ENCODE assay signal across 11 mouse cellular contexts in the genomic region with DNA sequence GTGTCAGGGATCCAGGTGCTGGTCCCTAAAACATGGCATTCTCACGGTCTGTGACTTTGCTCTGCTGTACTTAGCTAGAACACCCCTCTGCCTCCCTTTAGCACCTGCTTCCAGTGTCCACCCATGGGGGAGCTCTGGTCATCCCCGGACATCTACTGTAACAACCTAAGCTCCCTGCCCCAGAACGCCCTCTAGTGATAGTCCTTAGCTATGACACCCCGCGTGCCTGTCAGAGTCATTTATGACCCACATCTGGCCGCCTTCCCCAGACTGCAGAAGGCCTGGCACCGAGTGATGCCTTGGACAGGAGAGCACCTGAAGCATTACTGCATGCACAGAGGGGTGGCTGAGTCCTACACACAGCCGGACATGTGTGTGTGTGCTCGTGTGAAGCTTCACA. TPM values are rescaled to one million over a fixed set of nuclear protein-coding genes. Genes with fewer than 3 reads are reported as not detected.
DNase-seq lines count a peak whose midpoint lies in the region; ATAC-seq and TF ChIP-seq lines count a peak whose summit lies in the region.
"Had no signal": no experiment of that assay in that cellular context is flagged by ENCODE, and none has a peak within 500 bp of the region (broad histone marks: within the 10 kb centered on the region; RNA-seq: fewer than 3 reads in every experiment).

No protein-coding gene starts in this region.

- no peak overlapping the region for H3K4me3 ChIP-seq in liver, postnatal 0 days (ENCODE audit: low read depth, low read length)
- no peak overlapping the region for H3K4me3 ChIP-seq in myocyte
- H3K4me3 ChIP-seq in heart, embryonic 12.5 days, result no peak overlapping the region
- H3K4me3 ChIP-seq: embryonic facial prominence, embryonic 12.5 days; heart, embryonic 10.5 days had no signal

- H3K4me1 ChIP-seq in liver, postnatal 0 days (ENCODE audit: insufficient read depth), result peaks cover 4% of the 10 kb centered on the region; the same call in 1 of the 2 replicates
- peaks cover 14% of the 10 kb centered on the region for H3K4me1 ChIP-seq in heart, embryonic 12.5 days (replicated peaks)

- intact Hi-C loops in left cerebral cortex, postnatal 36 days (cut with DNase I), result no loop called here

- H3K9ac ChIP-seq in liver, postnatal 0 days (replicated peaks), result no peak overlapping the region
- H3K9ac ChIP-seq in heart, embryonic 12.5 days, result no peak overlapping the region
- H3K9ac ChIP-seq: embryonic facial prominence, embryonic 12.5 days had no signal

- H3K27me3 ChIP-seq in liver, postnatal 0 days (ENCODE audit: insufficient read depth, low read length), result no peaks in the 10 kb centered on the region
- no peaks in the 10 kb centered on the region for H3K27me3 ChIP-seq in myocyte (ENCODE audit: control insufficient read depth, insufficient read depth, insufficient read length)
- H3K27me3 ChIP-seq in heart, embryonic 12.5 days (replicated peaks), result 0 out of 2 replicates have a peak, but pooled peaks cover 4% of the 10 kb centered on the region
- H3K27me3 ChIP-seq: embryonic facial prominence, embryonic 12.5 days; Patski had no signal

- no peak overlapping the region for H3K27ac ChIP-seq in liver, postnatal 0 days (ENCODE audit: low read depth)
- no peak overlapping the region for H3K27ac ChIP-seq in heart, embryonic 12.5 days (ENCODE audit: poor library complexity, severe bottlenecking)
- H3K27ac ChIP-seq: embryonic facial prominence, embryonic 12.5 days; heart, embryonic 10.5 days had no signal

- H3K4me2 ChIP-seq in liver, postnatal 0 days (ENCODE audit: low read depth, low read length), result no peak overlapping the region
- peak overlapping the region; percentile 18 for H3K4me2 ChIP-seq in myocyte (ENCODE audit: low read depth)
- H3K4me2 ChIP-seq in heart, embryonic 12.5 days, result no peak overlapping the region
- H3K4me2 ChIP-seq: embryonic facial prominence, embryonic 12.5 days had no signal

- WGBS in liver, postnatal 0 days (ENCODE audit: insufficient replicate concordance), result 49% methylated on average over 9 of the region's 9 CpGs
- 57% methylated on average over 9 of the region's 9 CpGs for WGBS in heart, embryonic 12.5 days

- H3ac ChIP-seq in myocyte (ENCODE audit: control insufficient read depth, insufficient read length), result no peak overlapping the region

- peak; percentile 50 for TF ChIP-seq CTCF in liver, postnatal 0 days (IDR thresholded peaks at IDR 0.05; ENCODE audit: low read depth)

- no peaks in the 10 kb centered on the region for H3K9me3 ChIP-seq in liver, postnatal 0 days (ENCODE audit: low read length)
- no peaks in the 10 kb centered on the region for H3K9me3 ChIP-seq in heart, embryonic 12.5 days (replicated peaks)
- H3K9me3 ChIP-seq: embryonic facial prominence, embryonic 12.5 days; heart, embryonic 10.5 days had no signal

- DNase-seq in cerebellum, adult 9-10 months, result peak; percentile 1
- no peak for DNase-seq in cerebellum, adult 11-12 months
- peak; percentile 28 for DNase-seq in liver, postnatal 0 days
- DNase-seq in liver (no peak), adipocyte (ENCODE audit: low spot score) (peak; percentile 34)
- no peak for DNase-seq in left cerebral cortex, postnatal 36 days (ENCODE audit: low spot score in 2 of 2)

- H3K36me3 ChIP-seq in liver, postnatal 0 days (replicated peaks; ENCODE audit: insufficient read depth, low read length), result no peaks in the 10 kb centered on the region
- H3K36me3 ChIP-seq in myocyte (ENCODE audit: control insufficient read depth, insufficient read depth), result no peaks in the 10 kb centered on the region
- H3K36me3 ChIP-seq in heart, embryonic 12.5 days, result no peaks in the 10 kb centered on the region
- H3K36me3 ChIP-seq: heart, embryonic 10.5 days had no signal

- TF ChIP-seq EP300 in liver, postnatal 0 days (IDR thresholded peaks at IDR 0.05; ENCODE audit: low read depth), result no peak

- ATAC-seq in liver, postnatal 0 days, result no peak
- ATAC-seq in heart, embryonic 12.5 days (ENCODE audit: insufficient number of reproducible peaks, low FRiP score), result no peak
- ATAC-seq: Patski had no signal

- H3K79me2 ChIP-seq in myocyte (ENCODE audit: control insufficient read depth, insufficient read depth), result no peaks in the 10 kb centered on the region

- no peak for TF ChIP-seq POLR2A in myocyte (IDR thresholded peaks at IDR 0.05; ENCODE audit: insufficient read length, low read depth)

TF ChIP-seq in myocyte, 11 proteins besides CTCF, POLR2A, EP300 and RAD21:
- TF ChIP-seq TCF3 (IDR thresholded peaks at IDR 0.05; ENCODE audit: insufficient read length, low read depth), result no peak
- no peak for TF ChIP-seq E2F4 (IDR thresholded peaks at IDR 0.05; ENCODE audit: insufficient read depth)
- no peak for TF ChIP-seq MAX (IDR thresholded peaks at IDR 0.05; ENCODE audit: low read depth)
- no peak for TF ChIP-seq REST (IDR thresholded peaks at IDR 0.05; ENCODE audit: insufficient read depth, insufficient read length)
- no peak for TF ChIP-seq SRF (IDR thresholded peaks at IDR 0.05; ENCODE audit: control insufficient read depth, insufficient read length, low read depth)
- TF ChIP-seq MYOD1 (IDR thresholded peaks at IDR 0.05; ENCODE audit: control insufficient read depth in 1 of 3, insufficient read length in 2 of 3, low read depth in 2 of 3), result no peak
- TF ChIP-seq MYOG (IDR thresholded peaks at IDR 0.05; ENCODE audit: control insufficient read depth in 1 of 3, insufficient read depth in 1 of 3, insufficient read length in 2 of 3, low read depth in 2 of 3), result no peak
- no peak for TF ChIP-seq USF1 (IDR thresholded peaks at IDR 0.05; ENCODE audit: low read depth)
- no peak for TF ChIP-seq TCF12 (IDR thresholded peaks at IDR 0.05; ENCODE audit: insufficient read depth, poor library complexity, severe bottlenecking)
- TF ChIP-seq POLR2AphosphoS2 (IDR thresholded peaks at IDR 0.05; ENCODE audit: insufficient read length, low read depth), result no peak
- no peak for TF ChIP-seq CEBPB (IDR thresholded peaks at IDR 0.05; ENCODE audit: insufficient read depth, poor library complexity, severe bottlenecking)
TF ChIP-seq in myocyte: peak in this region for 0.

RNA-seq across cellular contexts. Expression of a gene that starts 18.0 kb away (rescaled TPM):
- polyA plus RNA-seq in liver, postnatal 0 days (2015; fragmentation: Nextera tagmentation; extraction: Ambion mirVana), result 0.11 and 0.13 TPM in 2 replicates
- 16.6 TPM for polyA plus RNA-seq in myocyte (2012; fragmentation: generic; extraction: Trizol)
- total RNA-seq in left cerebral cortex, postnatal 36 days (2021), result 1 to 10 TPM; 1.3 to 2.4 TPM
- 2.6 and 3.0 TPM in 2 replicates for polyA plus RNA-seq in heart, embryonic 12.5 days (2016; fragmentation: Nextera tagmentation; extraction: Ambion mirVana)

Comparison
In these comparisons a context has a peak if more than half of its experiments do, and no peak if none do; other contexts are left out.
1. DNase-seq: peak in cerebellum, adult 9-10 months (single experiment), liver, postnatal 0 days (single experiment) and adipocyte (single experiment); none in cerebellum, adult 11-12 months (single experiment), liver (single experiment) and left cerebral cortex, postnatal 36 days (0 of 2).